Mouse (Mus musculus) heart, postnatal 36 days (tissue): ENCODE results near the gene Acbd6. TPM values are rescaled to one million over a fixed set of nuclear protein-coding genes. Genes with fewer than 3 reads are reported as not detected.

Experiments
- DNase-seq, 2 experiments: peaks; one replicate each; pipeline ENCODE4 v3.0.0; 2021 to 2022
- intact Hi-C: fragments of 180-260 bp; cut with DNase I; formaldehyde crosslinking; loops from one replicate; pipeline ENCODE4 v1.15.1; 2025
- total RNA-seq, 2 experiments: library from RNA; stranded (reverse); gene quantifications; 2 replicates each; pipeline ENCODE4 v1.2.3; 2021

Gene Acbd6
- total RNA-seq, 2 experiments from 2014 or later: 59.0 to 66.0 TPM

DNA sequence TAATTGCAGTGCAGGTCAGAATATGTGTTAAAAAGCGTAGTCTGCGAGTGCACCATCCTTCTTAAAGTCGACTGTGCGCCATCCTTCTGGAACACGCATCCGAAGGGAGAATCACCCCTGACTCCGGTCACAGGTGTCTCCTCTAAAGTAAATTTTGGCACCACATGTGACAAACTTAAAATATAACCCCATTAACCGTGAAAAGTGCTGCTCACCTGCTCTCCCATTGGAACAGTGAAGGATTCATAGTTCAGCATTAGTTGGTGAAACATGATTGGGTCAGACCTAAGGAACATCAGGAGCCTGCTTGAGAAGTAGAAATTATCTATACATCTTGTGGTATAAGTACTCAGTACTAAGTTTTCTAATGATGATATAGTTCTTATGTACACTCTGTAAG, 65.3 kb downstream of the Acbd6 start:
- intact Hi-C loops: no loop called here

DNA sequence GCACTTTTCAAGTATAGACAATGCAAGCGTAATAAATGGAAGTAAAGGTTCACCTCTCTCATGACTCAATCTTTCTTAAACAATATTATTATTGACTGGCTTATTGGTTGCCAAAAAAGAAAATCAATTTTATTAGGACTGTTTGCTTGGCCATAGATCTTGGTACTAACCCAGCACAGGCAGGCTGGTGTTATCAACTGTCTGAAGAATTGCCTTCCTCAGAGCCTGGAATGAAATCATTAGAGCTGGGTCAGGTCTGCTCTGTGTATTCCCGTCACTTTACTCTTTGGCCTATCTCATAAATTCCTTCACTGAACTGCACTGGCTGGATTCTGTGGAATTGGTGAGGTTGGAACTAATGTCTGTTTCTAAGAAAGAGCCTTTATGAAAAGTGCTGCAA, 69.8 kb downstream of the Acbd6 start:
- no peak for DNase-seq
- intact Hi-C loops: no loop called here

More for the DNA sequence above, 65.3 kb downstream of the Acbd6 start:
- DNase-seq: no peak

DNA sequence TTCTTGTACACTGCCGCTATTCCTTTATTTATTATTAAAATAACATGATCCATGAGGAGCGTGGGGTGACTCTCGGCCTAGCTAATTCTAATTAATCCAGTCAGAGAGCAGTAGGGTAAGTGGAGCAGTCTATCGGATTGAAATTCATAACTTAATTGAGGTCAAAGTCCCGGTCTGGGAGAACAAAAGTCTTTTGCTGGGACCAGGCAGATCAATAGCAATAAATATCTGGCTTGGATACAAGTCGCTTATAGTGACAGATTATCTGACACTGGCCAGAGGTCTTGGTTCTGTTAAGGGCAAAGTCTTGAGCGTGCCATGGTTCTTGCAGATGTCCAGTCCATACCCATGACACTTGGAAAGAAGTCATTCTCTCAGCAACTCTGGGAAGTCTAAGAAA, 78.7 kb downstream of the Acbd6 start:
- intact Hi-C loops: no loop called here
- no peak for DNase-seq

DNA sequence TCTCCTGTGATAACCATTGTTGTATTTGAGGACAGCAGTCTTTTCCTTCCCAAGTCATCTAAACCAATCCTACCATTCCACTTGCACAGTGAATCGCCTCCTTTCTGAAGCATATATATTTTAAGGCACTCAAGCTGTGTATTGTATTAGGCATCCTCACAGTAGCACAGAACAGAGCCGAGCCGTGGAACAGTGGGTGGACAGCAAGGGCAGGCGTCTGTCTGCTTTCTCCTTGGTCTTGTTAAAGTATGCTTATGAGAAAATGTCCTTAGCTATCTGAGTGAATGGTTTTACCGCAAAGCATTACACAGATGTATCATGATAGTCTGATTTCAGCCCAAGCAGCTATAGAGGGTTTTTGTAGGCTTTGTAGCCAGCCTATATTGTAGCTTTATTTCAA, 87.9 kb downstream of the Acbd6 start:
- intact Hi-C loops: no loop called here
- no peak for DNase-seq

DNA sequence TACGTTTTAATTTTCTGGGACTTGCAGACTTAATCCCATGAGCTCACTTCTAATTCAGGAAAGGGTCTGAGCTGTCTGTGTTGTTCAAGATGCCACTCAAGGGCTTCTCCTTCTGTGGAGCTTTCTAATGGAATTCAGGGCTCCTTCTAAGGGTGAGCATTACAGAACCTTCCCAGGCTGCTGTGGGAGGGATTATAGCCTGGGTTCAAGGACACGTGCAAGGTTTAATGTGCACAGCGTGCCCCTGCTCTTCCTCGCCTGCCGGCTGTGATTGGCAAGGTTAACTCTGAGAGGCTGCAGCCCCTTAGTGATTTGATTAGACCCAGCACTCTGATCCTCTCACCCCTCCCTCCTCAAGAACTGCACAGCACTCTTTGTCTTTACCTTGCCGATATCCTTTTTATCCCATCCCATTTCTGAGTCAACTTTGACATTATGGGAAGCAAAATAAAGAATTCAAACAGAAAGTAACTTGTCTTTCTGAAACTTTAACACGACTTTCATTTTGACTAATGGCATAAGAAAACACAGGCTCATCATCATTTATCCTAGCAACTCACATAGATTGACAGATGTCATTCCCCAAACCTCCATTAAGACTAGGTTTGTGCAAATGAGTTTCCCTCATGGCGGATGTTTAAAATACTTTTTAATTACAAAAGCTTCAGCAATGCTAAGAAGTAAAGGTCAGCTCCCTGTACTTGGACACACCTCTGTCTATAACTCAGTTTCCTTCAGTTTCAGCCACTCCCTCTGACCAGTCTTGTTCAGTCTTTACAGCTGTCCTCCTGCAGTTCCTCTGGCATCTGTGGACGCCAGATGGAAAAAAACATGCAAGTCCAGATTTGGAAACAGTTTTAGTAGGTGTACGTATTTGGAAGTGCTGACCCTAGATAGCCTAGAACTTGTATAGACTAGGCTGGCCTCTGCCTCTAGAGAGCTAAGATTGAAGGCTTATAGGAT, 88.7 kb downstream of the Acbd6 start:
- no peak for DNase-seq
- intact Hi-C loops: no loop called here

DNA sequence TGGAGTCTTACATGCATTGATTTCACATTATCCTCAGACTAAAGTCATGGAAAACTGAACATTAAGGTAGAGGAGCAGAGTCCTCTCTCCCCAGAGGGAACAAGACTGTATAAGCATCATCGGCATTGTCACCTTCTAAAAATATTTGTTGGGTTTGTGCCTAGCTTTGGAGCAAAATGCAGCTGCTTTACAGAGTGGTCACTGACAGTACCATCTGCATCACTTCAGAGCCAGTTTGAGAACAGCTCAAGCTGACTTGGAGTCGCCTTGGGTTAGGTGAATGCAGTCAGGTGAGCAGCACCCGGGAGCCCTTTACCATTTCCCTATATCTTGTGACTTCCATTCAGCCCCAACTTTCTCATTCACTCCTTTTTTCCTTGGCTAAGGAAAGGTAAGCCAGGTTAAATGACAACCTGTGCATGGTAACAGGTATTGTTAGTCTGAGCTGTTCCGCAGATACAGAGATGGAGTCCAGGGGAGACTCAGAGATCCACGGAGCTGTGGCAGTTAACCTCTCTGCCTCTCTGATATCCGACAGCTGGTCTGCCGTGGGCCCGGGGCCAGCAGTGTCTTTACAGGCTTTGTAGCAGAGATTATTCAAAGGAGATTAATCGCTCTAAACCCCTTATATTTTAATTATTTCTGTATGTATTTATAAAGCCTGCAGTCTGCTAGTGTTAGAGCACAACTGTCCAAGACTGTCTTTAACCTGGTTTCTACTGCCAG, 92.4 kb downstream of the Acbd6 start:
- intact Hi-C loops: no loop called here
- no peak for DNase-seq

DNA sequence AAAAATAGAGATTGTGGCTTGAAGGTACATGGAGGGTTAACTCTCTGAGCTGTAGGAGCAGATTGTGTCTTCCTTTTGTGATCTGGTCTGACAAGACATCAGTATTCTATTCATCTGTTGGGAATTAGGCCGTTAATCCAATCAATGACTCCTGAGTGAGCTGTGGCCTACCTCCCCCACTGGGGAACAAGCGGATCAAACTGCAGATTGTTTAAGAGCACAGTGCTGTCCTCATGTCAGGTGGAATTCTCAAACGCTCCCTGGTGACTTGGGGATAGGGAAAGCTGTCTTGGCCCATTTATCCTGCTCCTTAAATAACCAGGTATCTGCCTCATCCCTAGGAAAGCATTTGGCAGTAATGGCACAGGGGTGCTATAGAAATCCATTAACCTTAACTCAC, 97.0 kb downstream of the Acbd6 start:
- no peak for DNase-seq
- intact Hi-C loops: no loop called here

DNA sequence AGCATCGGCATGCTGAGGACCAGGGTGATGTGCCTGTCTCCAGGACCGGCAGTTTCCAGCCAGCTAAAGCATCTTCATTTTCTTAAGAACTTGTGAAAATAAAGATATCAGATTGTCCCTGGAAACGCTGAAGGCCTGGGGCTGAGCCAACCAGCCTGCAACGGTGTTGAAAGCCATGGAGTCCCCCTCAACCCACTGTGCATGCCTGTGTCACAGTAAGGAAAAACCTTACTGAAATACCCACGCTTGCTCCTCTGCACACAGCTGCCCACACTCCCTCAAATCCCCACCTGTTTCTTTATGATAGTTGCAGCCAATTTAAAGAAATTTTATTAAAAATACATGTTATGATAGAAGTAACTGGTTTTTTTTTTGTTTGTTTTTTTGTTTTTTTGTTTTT, 98.4 kb downstream of the Acbd6 start:
- DNase-seq: no peak
- intact Hi-C loops: no loop called here

DNA sequence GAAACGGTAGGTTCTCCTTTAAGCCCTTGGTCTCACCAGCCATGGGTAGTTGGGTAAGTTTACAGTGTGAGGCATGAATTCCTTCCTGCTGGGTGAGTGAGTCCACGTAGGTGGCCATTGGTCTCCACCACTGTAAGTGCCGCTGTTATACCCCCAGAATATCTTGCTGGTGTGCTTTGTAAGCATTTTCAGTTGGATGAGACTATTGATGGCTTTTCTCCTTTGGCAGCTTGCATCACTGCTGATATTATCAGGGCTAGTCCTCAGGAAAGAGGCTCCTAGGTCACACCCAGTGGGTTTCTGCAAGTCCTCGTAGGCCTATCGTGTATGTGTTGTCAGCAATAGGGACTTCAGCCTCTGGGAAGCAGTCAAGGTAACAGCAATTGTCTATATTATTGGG, 106.1 kb downstream of the Acbd6 start:
- DNase-seq: no peak
- intact Hi-C loops: no loop called here

DNA sequence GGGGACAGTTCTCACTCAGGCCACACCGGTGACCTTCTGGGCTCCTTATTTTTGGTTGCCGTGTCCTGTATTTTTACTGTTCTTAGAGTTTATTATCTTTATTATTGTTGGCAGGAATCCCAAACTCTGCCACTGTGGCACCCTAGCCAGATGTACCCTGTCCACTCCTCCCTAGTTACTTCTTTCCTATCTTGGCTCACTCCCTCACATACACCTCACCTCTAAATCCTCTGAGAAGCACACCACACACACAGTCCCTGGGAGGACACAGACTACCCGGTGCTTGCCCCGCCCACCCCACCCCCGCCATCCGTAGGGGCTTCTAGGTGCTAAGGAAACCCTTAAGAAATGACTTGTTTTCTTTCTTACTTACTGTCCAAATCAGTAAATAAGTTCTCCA, 117.7 kb downstream of the Acbd6 start:
- intact Hi-C loops: no loop called here
- no peak for DNase-seq

DNA sequence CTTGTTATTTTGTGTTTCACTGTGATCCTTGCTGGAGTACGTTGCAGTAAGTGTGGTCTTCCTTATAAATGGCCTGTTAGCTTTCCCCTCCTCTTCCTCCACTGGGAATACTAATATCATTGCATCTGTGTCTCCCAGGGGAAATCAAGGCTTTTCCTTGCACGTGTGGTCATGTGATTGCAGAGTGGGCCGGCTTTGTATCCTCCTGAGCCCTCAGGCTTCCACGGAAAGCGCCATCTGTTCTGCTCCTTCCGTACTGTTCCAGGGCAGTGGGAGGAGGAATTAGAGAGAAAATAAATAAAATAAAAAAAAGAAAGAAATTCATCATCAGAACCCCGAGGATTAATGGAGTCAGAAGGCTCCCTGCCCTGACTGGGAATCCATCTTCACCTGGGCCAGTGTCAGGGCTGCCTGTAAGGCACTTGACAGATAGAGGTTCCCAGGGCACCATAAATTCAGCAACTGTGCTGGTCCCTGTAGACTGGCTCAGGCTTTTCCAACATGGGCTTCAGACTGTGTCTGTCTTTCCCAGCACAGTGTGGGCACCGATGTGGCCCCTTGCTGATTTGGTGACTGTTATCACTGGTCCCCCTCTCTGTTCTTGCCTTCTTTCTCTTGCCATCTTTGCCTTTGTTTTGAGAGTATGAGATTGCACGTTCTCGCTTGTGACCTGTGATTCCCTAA, 123.3 kb downstream of the Acbd6 start:
- intact Hi-C loops: no loop called here
- DNase-seq: no peak

DNA sequence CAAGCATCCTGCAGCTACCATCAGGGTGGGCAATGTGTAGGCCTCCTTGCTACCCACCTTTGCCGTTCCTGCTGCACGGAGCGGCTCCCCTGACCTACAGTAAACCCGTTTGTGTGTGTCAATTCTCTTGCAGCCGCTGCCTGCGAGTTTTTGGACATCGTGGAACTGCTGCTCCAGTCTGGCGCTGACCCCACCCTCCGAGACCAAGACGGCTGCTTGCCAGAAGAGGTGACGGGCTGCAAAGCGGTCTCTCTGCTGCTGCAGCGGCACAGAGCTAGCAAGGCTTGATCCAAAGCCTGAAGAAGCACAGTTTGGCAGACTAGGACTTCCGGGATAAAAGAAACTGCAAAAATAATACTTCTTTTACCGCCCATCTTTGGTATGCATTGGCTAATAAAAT, 128.9 kb downstream of the Acbd6 start:
- DNase-seq: no peak
- intact Hi-C loops: no loop called here

DNA sequence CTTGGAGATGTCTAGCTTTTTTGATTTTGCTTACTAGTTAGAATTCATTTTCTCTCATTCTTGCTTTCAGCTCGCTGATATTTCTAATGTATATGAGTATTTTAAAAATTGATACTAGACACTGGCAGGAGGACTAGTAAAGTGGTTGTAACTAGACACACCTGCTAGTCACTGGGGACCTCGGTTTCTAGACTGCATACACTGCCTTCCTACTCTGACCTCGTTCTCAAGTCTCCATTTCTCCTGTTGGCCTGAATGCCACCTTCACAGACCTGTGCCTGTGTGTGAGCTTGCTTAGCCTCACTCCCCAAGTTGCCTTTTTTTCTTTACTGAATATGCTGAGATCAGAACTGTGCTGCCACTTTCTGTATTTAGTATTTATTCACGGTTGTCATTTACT, 131.2 kb downstream of the Acbd6 start:
- no peak for DNase-seq
- intact Hi-C loops: no loop called here

DNA sequence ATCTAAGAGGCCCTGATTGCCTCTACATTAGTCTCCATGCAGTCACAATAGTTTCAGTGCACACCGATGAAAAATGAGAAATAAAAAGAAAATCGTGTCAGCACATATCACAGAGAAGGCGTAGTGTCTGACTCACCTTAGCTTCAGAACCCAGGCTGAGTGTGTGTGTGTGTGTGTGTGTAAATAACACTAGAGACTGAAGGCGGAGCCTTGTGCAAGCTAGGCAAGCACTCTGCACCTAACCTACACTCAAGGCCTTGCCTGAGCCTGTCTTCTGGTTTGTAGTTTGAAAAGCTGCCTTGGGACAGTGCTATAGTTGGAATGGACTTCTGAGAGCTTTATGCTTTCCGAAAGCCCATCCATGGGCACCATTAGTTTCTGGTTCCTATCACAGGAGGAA, 131.6 kb downstream of the Acbd6 start:
- intact Hi-C loops: no loop called here
- DNase-seq: no peak

DNA sequence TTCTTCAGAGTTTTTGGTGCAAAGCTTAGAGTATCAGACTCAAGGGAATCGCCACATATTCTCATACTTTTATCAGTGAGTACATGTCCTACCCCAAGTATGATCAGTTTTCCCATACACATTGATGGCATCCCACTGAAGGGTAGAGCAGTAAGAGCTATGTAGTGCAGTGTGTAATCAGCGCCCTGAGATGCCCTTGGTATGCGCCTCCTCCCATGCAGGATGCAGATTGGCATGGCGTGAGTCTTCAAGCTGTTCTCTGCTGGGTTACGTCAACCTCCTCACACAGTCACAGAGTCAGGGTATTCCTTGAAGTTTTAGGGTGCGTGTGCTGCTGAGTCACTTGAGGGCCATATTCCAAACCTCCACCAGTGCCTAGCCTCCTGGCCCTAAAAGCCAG, 134.3 kb downstream of the Acbd6 start:
- intact Hi-C loops: no loop called here

DNA sequence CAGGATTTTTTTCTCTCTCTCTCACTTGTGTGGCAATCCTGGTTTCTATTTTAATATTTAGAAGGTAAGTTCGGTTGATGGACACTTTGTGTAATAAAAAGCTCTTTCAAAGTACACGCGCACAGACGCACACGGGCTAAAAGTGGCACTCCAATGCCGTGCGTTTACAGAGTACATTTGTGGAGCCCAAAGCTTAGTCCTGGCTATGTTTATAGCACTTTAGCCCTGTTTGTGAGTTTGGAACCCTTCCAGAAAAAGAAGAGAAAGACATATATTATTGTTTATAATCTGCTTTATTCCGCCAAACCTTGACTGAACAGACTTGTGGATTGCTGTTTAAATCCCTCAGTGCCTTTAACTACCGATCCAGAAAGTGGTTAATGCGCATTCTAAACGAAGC, 135.1 kb downstream of the Acbd6 start:
- intact Hi-C loops: no loop called here
- DNase-seq: no peak

More for the DNA sequence above, 134.3 kb downstream of the Acbd6 start:
- no peak for DNase-seq

DNA sequence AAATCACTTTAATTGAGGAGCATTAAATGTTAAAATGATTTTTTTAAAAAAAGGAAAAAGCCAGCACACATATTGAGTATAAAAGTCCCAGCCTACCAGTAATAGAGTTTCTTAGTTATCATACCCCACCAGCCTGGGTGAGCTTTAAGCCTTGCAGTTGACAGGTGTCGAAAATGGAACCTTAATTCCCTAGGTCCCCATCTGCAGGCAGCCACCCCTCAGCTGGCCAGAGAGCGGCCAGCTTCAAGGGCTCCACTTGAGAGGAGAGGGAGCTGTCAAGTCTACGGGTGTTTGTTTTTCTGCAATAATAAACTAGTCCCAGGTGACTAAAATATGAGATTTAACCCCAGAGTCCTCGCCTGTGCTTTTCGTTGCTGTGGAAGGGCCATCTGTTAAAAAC, 135.5 kb downstream of the Acbd6 start:
- intact Hi-C loops: no loop called here
- no peak for DNase-seq

DNA sequence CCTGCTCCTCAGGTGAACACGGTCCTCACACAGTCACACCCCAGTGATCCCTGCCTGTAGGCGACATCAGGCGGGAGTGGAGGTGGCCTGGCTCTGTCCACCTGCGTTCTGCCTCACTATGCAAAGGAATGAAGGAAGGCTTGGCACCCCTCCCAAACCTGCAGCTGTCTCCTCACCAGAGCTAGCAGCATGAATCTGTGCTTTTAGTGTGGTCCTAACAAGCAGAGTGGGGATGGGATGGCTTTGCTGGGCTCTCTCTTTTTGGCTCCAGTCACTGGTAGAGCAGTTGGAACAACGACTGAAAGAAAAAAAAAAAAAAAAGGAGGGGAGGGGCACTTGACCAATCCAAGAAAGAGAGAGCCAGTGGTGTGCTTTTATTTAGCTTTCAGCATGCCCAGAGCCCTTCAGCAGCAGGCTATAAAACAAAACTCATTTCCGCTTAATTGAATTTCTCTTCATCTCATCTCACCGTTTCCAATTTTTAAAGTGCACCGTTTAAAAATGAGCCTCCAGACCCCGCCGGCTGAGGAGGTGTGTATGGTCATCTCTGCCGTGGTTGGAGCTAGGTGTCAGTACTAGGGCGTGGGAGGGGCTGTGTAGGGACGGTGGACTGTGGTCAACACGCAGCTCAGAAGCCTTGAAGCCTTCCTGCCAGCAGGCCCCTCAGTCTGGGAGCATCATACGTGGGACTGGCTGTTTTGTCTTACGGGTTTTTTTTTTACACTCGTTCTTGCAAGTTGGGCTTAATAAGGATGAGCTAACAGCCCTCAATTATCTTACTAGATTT, 140.6 kb downstream of the Acbd6 start:
- intact Hi-C loops: no loop called here
- no peak for DNase-seq

DNA sequence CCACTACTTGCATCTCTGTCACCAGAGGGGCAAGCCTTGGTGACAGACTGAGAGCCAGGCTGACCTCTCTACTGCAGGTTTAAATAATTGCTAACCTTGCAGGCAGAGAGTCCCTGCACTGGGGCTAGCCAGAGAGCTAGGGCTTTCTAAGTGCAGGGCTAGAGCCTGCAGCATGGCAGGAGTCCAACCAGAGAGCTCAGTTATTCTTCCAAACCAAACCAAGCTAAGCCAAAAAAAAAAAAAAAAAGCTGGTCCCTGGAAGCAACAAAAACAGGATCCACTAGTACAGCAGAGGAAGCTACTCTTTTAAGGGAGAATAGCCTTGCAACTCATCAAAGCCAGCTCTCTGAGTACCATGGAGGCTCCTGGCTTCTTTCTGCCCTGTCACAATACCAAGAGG, 143.0 kb downstream of the Acbd6 start:
- intact Hi-C loops: no loop called here
- peak in 1 of 2 experiments; percentile 13 for DNase-seq

DNA sequence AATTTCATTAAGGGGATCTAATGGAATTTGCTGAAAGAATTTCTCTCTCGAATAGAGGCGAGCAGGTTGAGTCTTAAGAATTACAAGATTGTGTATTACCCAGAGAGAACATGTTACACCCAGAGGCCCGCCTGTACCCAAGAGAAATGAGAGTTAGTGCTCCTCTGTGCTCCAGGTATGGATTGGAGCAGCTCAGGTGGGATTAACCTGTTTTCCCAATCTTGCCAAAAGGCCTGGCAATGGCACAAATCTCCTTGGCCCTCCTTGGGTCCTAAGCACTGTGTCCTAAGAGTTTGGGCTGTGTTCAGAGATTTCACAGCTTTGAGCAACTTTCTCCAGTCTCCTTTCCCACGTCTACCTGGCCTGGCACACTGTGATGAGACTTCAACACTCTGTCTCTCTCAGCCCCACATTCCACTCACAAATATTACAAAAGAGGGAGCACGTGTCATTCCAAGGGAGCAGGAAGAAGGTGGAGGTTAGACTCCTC, 145.3 kb downstream of the Acbd6 start:
- no peak for DNase-seq
- intact Hi-C loops: no loop called here
